Mouse (Mus musculus) heart, embryonic 10.5 days (tissue): ENCODE measurements around the gene Tns1. TPM values are rescaled to one million over a fixed set of nuclear protein-coding genes. Genes with fewer than 3 reads are reported as not detected.

Experiments
- DNase-seq: peaks from one replicate; pipeline ENCODE4 v3.0.0-alpha.2; 2017; ENCODE audit warnings: low spot score
- H3K27ac ChIP-seq: fragments of 300-500 bp; sonication (generic); 2 replicates; pipeline ENCODE4 v1.5.1; 2016; ENCODE audit warnings: mild to moderate bottlenecking
- H3K27me3 ChIP-seq: fragments of 300-500 bp; sonication (generic); 2 replicates; pipeline ENCODE4 v1.6.1; 2016; ENCODE audit warnings: mild to moderate bottlenecking; ENCODE audit not compliant: poor library complexity, insufficient read depth, severe bottlenecking
- H3K36me3 ChIP-seq: fragments of 300-500 bp; sonication (generic); 2 replicates; pipeline ENCODE4 v1.6.1; 2016; ENCODE audit warnings: mild to moderate bottlenecking, moderate library complexity
- H3K4me1 ChIP-seq: fragments of 300-500 bp; sonication (generic); 2 replicates; pipeline ENCODE4 v1.6.1; 2016; ENCODE audit warnings: mild to moderate bottlenecking
- H3K4me3 ChIP-seq: fragments of 300-500 bp; sonication (generic); 2 replicates; pipeline ENCODE4 v1.5.1; 2016; ENCODE audit warnings: mild to moderate bottlenecking, moderate library complexity
- H3K9me3 ChIP-seq: fragments of 300-500 bp; sonication (generic); 2 replicates; pipeline ENCODE4 v1.6.1; 2016; ENCODE audit warnings: mild to moderate bottlenecking, moderate library complexity
- WGBS: fragments of 180-500 bp; shearing (Covaris S2); methylation state at CpG from one replicate; pipeline ENCODE4 v1.1.7; 2016; 5-methylcytosine and 5-hydroxymethylcytosine counted together
- polyA plus RNA-seq: library from polyadenylated mRNA; unstranded; fragments of >200 nt; fragmentation: Nextera tagmentation; extraction: Ambion mirVana; gene quantifications from 2 replicates; pipeline ENCODE4 v1.2.1, GENCODE M21; 2016

Tns1 gene
- polyA plus RNA-seq, 1 experiment from 2014 or later, result 49.8 TPM

DNA sequence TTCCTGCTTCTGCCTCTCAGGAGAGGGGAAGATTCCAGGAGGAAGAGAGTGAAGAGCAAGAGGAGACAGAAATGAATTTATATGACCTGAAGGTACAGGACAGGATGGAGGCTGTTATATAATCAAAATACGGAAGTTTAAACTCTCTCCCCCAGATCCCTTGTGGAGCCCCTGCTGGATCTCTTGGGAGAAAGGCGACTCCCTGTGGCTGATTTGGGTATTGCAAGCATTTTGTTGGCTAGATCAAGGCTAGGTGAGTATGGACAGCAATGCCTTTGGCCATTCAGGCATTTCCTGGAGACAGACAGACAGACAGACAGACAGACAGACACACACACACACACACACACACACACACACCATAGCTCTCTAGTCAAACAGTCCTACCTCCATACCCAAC lies 46.9 kb downstream of the Tns1 start:
- Histone ChIP-seq H3K9me3 (no peaks in the 10 kb centered on the region), H3K36me3 (no peaks in the 10 kb centered on the region), H3K27ac (0 out of 2 replicates have a peak overlapping the region, but pooled peaks have one; percentile 42), H3K27me3 (peaks cover 14% of the 10 kb centered on the region; the same call in 1 of the 2 replicates), H3K4me1 (peaks cover 25% of the 10 kb centered on the region), H3K4me3 (no peak overlapping the region)
- DNase-seq, result no peak
- WGBS, result 9% methylated on average over 2 of the region's 2 CpGs

DNA sequence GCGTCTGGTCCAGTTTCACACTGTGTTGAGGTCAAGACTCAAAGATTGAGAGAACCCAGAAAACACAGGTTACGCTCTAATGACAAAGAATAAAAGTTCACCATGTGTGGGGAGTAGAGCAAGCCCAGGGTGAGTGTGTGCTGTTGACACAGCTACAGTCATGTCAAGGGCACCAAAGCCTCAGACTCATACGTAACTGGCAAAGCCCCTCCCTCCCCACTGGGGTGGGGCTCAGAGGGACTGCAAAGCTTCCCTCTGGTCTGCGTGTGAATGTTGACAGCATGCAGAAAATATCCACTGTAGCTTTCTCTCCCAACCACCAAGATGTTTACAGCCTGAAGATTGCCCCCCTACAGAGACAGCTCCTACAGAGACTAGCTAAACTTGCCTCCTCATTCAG lies 48.0 kb downstream of the Tns1 start:
- whole genome bisulfite sequencing, result 71% methylated on average over 4 of the region's 4 CpGs
- H3K27me3 ChIP-seq, result peaks cover 14% of the 10 kb centered on the region; the same call in 1 of the 2 replicates
- H3K4me1 ChIP-seq, result peaks cover 15% of the 10 kb centered on the region
- no peak overlapping the region for H3K27ac ChIP-seq
- DNase-seq, result no peak
- H3K36me3 ChIP-seq, result no peaks in the 10 kb centered on the region
- H3K9me3 ChIP-seq, result no peaks in the 10 kb centered on the region
- no peak overlapping the region for H3K4me3 ChIP-seq

DNA sequence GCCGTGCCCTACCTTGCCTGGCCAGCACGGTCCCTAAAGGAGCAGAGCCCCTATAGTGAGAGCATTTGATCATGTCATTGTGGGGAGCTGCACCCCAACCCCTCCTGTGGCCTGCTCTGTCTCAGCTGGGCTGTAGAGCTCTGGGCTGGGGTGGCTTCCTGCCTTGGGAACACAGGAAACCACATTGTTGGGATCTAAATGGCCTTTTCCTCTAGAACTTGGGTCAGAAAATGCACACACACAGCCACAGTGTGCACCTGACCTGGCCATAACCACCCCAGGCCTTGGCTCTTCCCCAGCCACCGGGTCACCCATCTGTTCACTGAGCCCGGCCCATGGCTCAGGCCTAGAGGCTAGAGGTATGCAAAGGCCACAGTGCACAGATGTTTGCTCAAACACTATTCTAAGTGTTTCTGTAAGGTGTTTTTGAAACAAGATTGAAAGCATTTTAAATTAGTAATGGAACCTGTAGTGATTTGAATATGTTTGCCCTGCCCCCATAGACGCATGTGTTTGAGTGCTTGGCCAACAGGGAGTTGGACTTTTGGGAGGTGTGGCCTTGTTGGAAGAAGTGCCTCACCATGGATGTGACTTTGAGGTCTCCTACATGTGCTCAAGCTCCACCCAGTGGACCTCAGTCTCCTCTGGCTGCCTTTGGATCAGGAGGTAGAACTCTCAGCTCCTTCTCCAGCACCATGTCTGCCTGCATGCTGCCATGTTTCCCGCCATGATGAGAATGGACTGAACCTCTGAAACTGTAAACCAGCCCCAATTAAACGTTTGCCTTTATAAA lies 49.4 kb downstream of the Tns1 start:
- H3K4me1 ChIP-seq, result peaks cover 14% of the 10 kb centered on the region
- no peaks in the 10 kb centered on the region for H3K9me3 ChIP-seq
- DNase-seq, result no peak
- H3K4me3 ChIP-seq, result no peak overlapping the region
- H3K27me3 ChIP-seq, result peaks cover 14% of the 10 kb centered on the region; the same call in 1 of the 2 replicates
- no peaks in the 10 kb centered on the region for H3K36me3 ChIP-seq
- 80% methylated on average over 7 of the region's 7 CpGs for WGBS
- no peak overlapping the region for H3K27ac ChIP-seq

- WGBS, result 77% methylated on average over 6 of the region's 6 CpGs
- H3K36me3 ChIP-seq, result no peaks in the 10 kb centered on the region
- peak overlapping the region; percentile 62 for H3K27ac ChIP-seq
These were observed 50.5 kb downstream of the Tns1 start for GRCm38 (mm10) chr1:74073791-74074190.

GRCm38 (mm10) chr1:74070745-74071144 lies 53.5 kb downstream of the Tns1 start:
- no peak for DNase-seq
- H3K4me1 ChIP-seq, result peaks cover 39% of the 10 kb centered on the region
- H3K36me3 ChIP-seq, result no peaks in the 10 kb centered on the region
- H3K27me3 ChIP-seq, result peaks cover 21% of the 10 kb centered on the region; the same call in 1 of the 2 replicates
- no peak overlapping the region for H3K4me3 ChIP-seq
- no peak overlapping the region for H3K27ac ChIP-seq
- 62% methylated on average over 4 of the region's 4 CpGs for WGBS
- H3K9me3 ChIP-seq, result no peaks in the 10 kb centered on the region

More at GRCm38 (mm10) chr1:74073791-74074190, 50.5 kb downstream of the Tns1 start:
- H3K4me3 ChIP-seq, result no peak overlapping the region
- H3K27me3 ChIP-seq, result peaks cover 7% of the 10 kb centered on the region; the same call in 1 of the 2 replicates
- H3K9me3 ChIP-seq, result no peaks in the 10 kb centered on the region
- peaks cover 25% of the 10 kb centered on the region for H3K4me1 ChIP-seq
- no peak for DNase-seq

DNA sequence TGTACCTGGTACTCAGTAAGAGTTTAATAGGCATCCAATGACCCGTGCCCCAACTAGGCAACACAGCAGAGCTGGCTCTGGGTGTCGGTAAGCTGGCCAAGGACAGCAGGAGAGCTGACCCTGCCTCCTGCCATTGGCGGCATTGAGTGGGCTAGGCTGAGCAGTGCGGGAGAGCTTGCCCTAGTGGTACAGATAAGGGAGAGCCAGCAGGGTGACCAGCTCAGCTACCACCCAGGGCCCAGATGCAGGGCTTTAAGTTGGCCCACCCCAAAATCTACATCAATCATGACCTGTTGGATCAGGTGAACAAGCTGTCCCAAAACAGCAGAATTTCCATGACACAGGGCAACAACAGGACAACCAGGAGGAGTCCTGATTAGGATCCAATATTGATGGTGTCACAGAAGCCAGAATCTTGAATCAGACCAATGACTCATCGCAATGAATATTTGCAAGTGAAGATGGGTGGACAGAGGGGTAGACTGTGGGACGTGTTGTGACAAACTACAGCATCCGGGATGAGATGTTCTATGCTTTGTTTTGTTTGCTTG lies 54.2 kb downstream of the Tns1 start:
- H3K4me1 ChIP-seq, result peaks cover 39% of the 10 kb centered on the region
- no peak overlapping the region for H3K4me3 ChIP-seq
- no peak overlapping the region; the same call in 1 of the 2 replicates for H3K27ac ChIP-seq
- no peak for DNase-seq
- 67% methylated on average over 7 of the region's 7 CpGs for WGBS
- H3K27me3 ChIP-seq, result peaks cover 21% of the 10 kb centered on the region; the same call in 1 of the 2 replicates
- no peaks in the 10 kb centered on the region for H3K9me3 ChIP-seq
- no peaks in the 10 kb centered on the region for H3K36me3 ChIP-seq

DNA sequence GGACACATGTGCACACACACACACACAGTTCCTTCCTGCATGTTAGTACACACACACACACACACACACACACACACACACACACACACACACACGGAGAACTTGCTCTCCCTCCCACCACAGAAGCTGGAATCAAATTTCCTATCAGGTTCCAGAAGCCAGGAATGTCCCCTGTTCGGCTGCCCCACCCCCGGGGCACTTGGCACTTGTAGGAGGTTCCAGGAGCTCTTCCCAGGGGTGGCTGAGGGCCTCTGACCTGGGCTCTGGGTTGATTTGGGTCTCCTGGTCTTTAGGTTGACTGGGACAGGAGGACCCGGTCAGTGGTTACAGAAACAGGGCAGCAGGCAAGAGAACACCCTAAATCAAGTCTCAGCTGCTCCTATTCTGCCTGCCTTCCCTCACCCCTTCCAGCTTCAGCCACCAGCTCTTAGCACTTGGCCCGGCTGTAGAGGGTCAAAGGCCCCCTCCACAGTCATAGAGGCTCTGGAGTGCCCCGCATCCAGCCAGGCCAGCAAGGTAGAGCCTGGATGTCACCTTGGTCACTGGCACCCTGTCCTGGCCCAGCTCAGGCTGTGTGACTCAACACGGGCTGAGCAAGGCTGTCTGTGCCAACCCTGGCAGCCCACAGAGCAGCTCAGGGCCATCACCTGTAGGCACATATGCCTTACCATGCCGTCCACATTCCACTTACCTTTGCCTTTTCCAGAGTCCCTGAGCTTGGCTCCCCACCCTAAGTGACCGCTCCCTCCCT lies 55.0 kb downstream of the Tns1 start:
- Histone ChIP-seq H3K4me1 (peaks cover 34% of the 10 kb centered on the region), H3K36me3 (no peaks in the 10 kb centered on the region), H3K4me3 (peak overlapping the region; percentile 65), H3K9me3 (no peaks in the 10 kb centered on the region), H3K27ac (peak overlapping the region; percentile 92), H3K27me3 (peaks cover 21% of the 10 kb centered on the region; the same call in 1 of the 2 replicates)
- DNase-seq, result no peak
- WGBS, result 30% methylated on average over 9 of the region's 9 CpGs

- no peak for DNase-seq
- WGBS, result 3% methylated on average over 40 of the region's 41 CpGs
- Histone ChIP-seq H3K4me3 (peak overlapping the region; percentile 65), H3K27me3 (peaks cover 21% of the 10 kb centered on the region; the same call in 1 of the 2 replicates), H3K36me3 (peaks cover 6% of the 10 kb centered on the region; the same call in 1 of the 2 replicates), H3K4me1 (peaks cover 34% of the 10 kb centered on the region), H3K27ac (peak overlapping the region; percentile 92), H3K9me3 (no peaks in the 10 kb centered on the region)
These were observed 55.7 kb downstream of the Tns1 start for GRCm38 (mm10) chr1:74068366-74069084.

DNA sequence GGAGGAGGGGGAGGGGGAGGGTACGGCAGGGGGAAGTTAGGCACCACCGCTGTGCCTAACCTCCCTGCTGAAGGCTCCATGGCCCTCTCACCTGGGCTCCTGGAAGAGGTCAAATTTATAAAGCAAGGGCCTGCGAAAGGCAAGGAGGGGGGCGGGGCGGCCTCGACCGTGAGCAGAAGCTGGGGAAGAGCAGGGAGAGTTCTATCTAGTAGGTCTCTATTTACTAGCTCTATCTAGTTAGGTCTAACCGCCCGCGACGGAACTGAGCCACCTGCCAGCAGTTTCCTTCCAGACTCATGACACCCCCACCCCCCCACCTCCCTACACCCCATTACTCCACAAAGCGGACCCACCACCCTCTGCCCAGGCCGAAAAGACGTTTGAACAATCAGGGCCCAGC lies 56.4 kb downstream of the Tns1 start:
- WGBS, result 17% methylated on average over 14 of the region's 14 CpGs
- peaks cover 34% of the 10 kb centered on the region for H3K4me1 ChIP-seq

DNA sequence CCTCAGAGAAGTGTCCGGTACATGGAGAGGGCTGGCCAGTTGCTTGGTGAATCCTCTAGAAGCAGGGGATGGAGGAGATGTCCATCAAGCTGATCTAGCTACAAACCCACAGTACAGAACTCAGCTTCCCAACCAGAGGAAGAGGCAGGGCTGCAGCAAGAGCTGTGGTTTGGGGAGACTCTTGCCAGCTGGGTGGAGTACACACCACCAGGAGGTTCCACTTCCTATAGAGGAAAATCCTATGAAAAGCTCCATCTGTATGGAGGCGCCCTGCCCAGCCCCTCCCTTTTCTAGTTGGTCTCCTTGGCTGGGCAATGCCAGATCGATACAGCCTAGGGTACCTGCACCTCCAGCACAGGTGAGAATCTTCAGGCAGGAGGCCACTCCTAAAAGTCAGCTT lies 57.7 kb downstream of the Tns1 start:
- no peak overlapping the region for H3K27ac ChIP-seq
- DNase-seq, result no peak
- peaks cover 7% of the 10 kb centered on the region; the same call in 1 of the 2 replicates for H3K36me3 ChIP-seq
- no peaks in the 10 kb centered on the region for H3K9me3 ChIP-seq
- 78% methylated on average over 3 of the region's 3 CpGs for WGBS
- no peak overlapping the region for H3K4me3 ChIP-seq
- H3K27me3 ChIP-seq, result peaks cover 21% of the 10 kb centered on the region; the same call in 1 of the 2 replicates
- peaks cover 30% of the 10 kb centered on the region for H3K4me1 ChIP-seq

More for the DNA sequence above, 56.4 kb downstream of the Tns1 start:
- Histone ChIP-seq H3K36me3 (peaks cover 7% of the 10 kb centered on the region; the same call in 1 of the 2 replicates), H3K4me3 (peak overlapping the region; percentile 65), H3K9me3 (no peaks in the 10 kb centered on the region), H3K27ac (peak overlapping the region; percentile 92), H3K27me3 (peaks cover 21% of the 10 kb centered on the region; the same call in 1 of the 2 replicates)
- no peak for DNase-seq

- H3K27ac ChIP-seq, result no peak overlapping the region
- H3K9me3 ChIP-seq, result no peaks in the 10 kb centered on the region
- no peak overlapping the region for H3K4me3 ChIP-seq
- 75% methylated on average over 5 of the region's 5 CpGs for WGBS
- DNase-seq, result no peak
- H3K36me3 ChIP-seq, result peaks cover 7% of the 10 kb centered on the region; the same call in 1 of the 2 replicates
- H3K4me1 ChIP-seq, result peaks cover 30% of the 10 kb centered on the region
- H3K27me3 ChIP-seq, result peaks cover 21% of the 10 kb centered on the region; the same call in 1 of the 2 replicates
These were observed 58.2 kb downstream of the Tns1 start for GRCm38 (mm10) chr1:74066061-74066460.

DNA sequence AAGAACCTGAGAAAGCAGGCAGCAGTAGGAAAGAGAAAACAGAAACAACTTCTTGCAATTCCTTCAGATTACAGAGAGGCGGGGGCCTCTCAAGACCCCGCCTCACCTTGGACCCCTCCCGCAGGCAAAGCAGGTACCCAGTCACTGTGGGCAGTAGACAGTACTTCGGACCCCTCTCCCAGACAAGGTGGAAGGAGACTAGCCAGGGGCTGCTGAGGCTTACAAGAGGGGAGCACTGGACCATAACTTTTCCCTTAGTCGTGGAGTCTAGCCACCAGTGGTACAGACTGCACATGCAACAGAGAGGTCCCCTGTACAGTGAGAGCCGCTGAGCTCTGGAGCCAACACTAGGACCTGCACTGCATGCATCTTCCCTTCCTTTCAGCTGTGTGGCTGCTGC lies 64.2 kb downstream of the Tns1 start:
- Histone ChIP-seq H3K27ac (peak overlapping the region; percentile 72), H3K4me1 (peaks cover 37% of the 10 kb centered on the region), H3K4me3 (no peak overlapping the region), H3K36me3 (peaks cover 7% of the 10 kb centered on the region; the same call in 1 of the 2 replicates), H3K27me3 (no peaks in the 10 kb centered on the region), H3K9me3 (no peaks in the 10 kb centered on the region)
- DNase-seq, result no peak
- 77% methylated on average over 6 of the region's 6 CpGs for WGBS
